Mouse (Mus musculus) bone marrow macrophage, adult 2 months (primary cell): ENCODE results near the gene Ptgis.

Experiments
- CTCF ChIP-seq: IDR thresholded peaks from 2 replicates; pipeline ENCODE4 v1.5.1; 2012; ENCODE audit warnings: low read depth, mild to moderate bottlenecking, low read length, moderate library complexity
- POLR2A ChIP-seq: IDR thresholded peaks from 2 replicates; pipeline ENCODE4 v1.6.1; 2012; ENCODE audit warnings: mild to moderate bottlenecking, low read depth, low read length, borderline replicate concordance

DNA sequence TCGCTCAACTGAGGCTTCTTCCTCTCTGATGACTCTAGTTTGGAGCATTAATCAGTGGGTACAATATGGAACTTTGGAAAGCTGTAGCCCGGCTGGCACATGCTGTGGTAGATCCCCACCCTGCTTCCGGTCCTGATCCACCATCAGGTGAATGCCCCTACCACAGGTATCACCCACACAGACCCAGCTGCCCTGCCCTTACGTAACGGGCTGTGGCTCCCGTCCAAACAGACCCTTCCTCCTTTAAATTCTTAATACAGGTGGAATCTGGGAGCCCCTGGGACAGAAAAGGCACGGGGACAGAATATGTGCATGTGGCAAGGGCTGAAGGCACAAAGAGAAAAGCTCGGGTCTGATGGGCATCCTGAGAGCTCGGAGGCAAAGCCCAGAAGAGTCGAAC lies 35.5 kb upstream of the Ptgis start:
- TF ChIP-seq POLR2A = no peak
- no peak for TF ChIP-seq CTCF
